Mouse (Mus musculus) liver, postnatal 0 days (tissue): ENCODE measurements around the gene Abhd4. TPM values are rescaled to one million over a fixed set of nuclear protein-coding genes. Genes with fewer than 3 reads are reported as not detected.

ENCODE experiments used
- ATAC-seq: fragments of 200-750 bp; cut with Nextera tagmentation; 2 replicates; pipeline ENCODE4 v1.8.0; 2017; ENCODE audit warnings: mild to moderate bottlenecking, moderate library complexity
- DNase-seq: peaks from one replicate; pipeline ENCODE4 v3.0.0-alpha.2; 2016
- H3K27ac ChIP-seq: fragments of 300-500 bp; sonication (generic); 2 replicates; pipeline ENCODE4 v1.5.1; 2014; ENCODE audit warnings: antibody characterized with exemption, moderate library complexity, mild to moderate bottlenecking, low read depth
- H3K27me3 ChIP-seq: fragments of 300-500 bp; sonication (generic); 2 replicates; pipeline ENCODE4 v1.6.1; 2014; ENCODE audit warnings: low read length, control low read depth, mixed read lengths; ENCODE audit not compliant: insufficient read depth
- H3K36me3 ChIP-seq: fragments of 300-500 bp; sonication (generic); replicated peaks from 2 replicates; pipeline ENCODE4 v1.6.1; 2014; ENCODE audit warnings: mild to moderate bottlenecking, control low read depth, low read length, moderate library complexity, mixed read lengths; ENCODE audit not compliant: insufficient read depth
- H3K4me1 ChIP-seq: fragments of 300-500 bp; sonication (generic); 2 replicates; pipeline ENCODE4 v1.6.1; 2014; ENCODE audit warnings: antibody characterized with exemption, mild to moderate bottlenecking, control low read depth; ENCODE audit not compliant: insufficient read depth
- H3K4me2 ChIP-seq: fragments of 300-500 bp; sonication (generic); 2 replicates; pipeline ENCODE4 v1.6.1; 2014; ENCODE audit warnings: low read depth, mild to moderate bottlenecking, low read length, moderate library complexity, mixed read lengths
- H3K4me3 ChIP-seq: fragments of 300-500 bp; sonication (generic); 2 replicates; pipeline ENCODE4 v1.5.1; 2014; ENCODE audit warnings: low read depth, low read length
- H3K9ac ChIP-seq: fragments of 300-500 bp; sonication (generic); replicated peaks from 2 replicates; pipeline ENCODE4 v1.6.1; 2014; ENCODE audit warnings: mild to moderate bottlenecking, moderate library complexity
- H3K9me3 ChIP-seq: fragments of 300-500 bp; sonication (generic); 2 replicates; pipeline ENCODE4 v1.6.1; 2016; ENCODE audit warnings: mild to moderate bottlenecking, control low read depth, low read length, mixed read lengths
- CTCF ChIP-seq: sonication (generic); IDR thresholded peaks from 2 replicates; pipeline ENCODE4 v1.5.1; 2016; ENCODE audit warnings: antibody characterized with exemption, low read depth
- EP300 ChIP-seq: IDR thresholded peaks from 2 replicates; pipeline ENCODE4 v1.6.1; 2016; ENCODE audit warnings: antibody characterized with exemption, low read depth, mild to moderate bottlenecking
- WGBS: fragments of 180-500 bp; shearing (Covaris S2); extraction: QIAGEN DNeasy Blood & Tissue Kit; methylation state at CpG from one replicate; pipeline ENCODE4 v1.1.7; 2014; ENCODE audit not compliant: insufficient replicate concordance; 5-methylcytosine and 5-hydroxymethylcytosine counted together
- polyA plus RNA-seq: library from polyadenylated mRNA; unstranded; fragments of >200 nt; fragmentation: Nextera tagmentation; extraction: Ambion mirVana; gene quantifications from 2 replicates; pipeline ENCODE4 v1.2.1, GENCODE M21; 2015

The Abhd4 gene
- polyA plus RNA-seq, 1 experiment from 2014 or later, result 17.1 TPM

GRCm38 (mm10) chr14:54263099-54263498 lies 9.1 kb downstream of the Abhd4 start:
- ATAC-seq (no peak), DNase-seq (no peak)
- no peak overlapping the region for H3K27ac ChIP-seq
- no peaks in the 10 kb centered on the region for H3K27me3 ChIP-seq
- H3K4me2 ChIP-seq, result no peak overlapping the region
- H3K4me3 ChIP-seq, result no peak overlapping the region
- H3K4me1 ChIP-seq, result peaks cover 20% of the 10 kb centered on the region
- no peaks in the 10 kb centered on the region for H3K9me3 ChIP-seq
- WGBS, result 89% methylated on average over 6 of the region's 6 CpGs
- TF ChIP-seq CTCF (no peak), EP300 (no peak)
- H3K9ac ChIP-seq, result no peak overlapping the region
- peaks cover 25% of the 10 kb centered on the region; the same call in 1 of the 2 replicates for H3K36me3 ChIP-seq

- ATAC-seq, result no peak
- Histone ChIP-seq H3K9ac (no peak overlapping the region), H3K27me3 (no peaks in the 10 kb centered on the region), H3K9me3 (no peaks in the 10 kb centered on the region), H3K36me3 (peaks cover 32% of the 10 kb centered on the region; the same call in 1 of the 2 replicates), H3K4me2 (no peak overlapping the region), H3K27ac (no peak overlapping the region), H3K4me1 (peaks cover 12% of the 10 kb centered on the region; the same call in 1 of the 2 replicates), H3K4me3 (no peak overlapping the region)
- TF ChIP-seq EP300, result no peak
- TF ChIP-seq CTCF, result no peak
- 86% methylated on average over 7 of the region's 7 CpGs for WGBS
- no peak for DNase-seq
Measured at GRCm38 (mm10) chr14:54264231-54264630, 10.2 kb downstream of the Abhd4 start.

GRCm38 (mm10) chr14:54265093-54265492 lies 11.1 kb downstream of the Abhd4 start:
- TF ChIP-seq EP300 (no peak), CTCF (no peak)
- no peak for ATAC-seq
- Histone ChIP-seq H3K27ac (no peak overlapping the region), H3K9ac (no peak overlapping the region), H3K4me3 (no peak overlapping the region), H3K4me2 (no peak overlapping the region), H3K27me3 (no peaks in the 10 kb centered on the region), H3K36me3 (peaks cover 32% of the 10 kb centered on the region; the same call in 1 of the 2 replicates), H3K4me1 (peaks cover 7% of the 10 kb centered on the region; the same call in 1 of the 2 replicates), H3K9me3 (no peaks in the 10 kb centered on the region)
- DNase-seq, result no peak
- WGBS, result 76% methylated on average over 10 of the region's 10 CpGs

GRCm38 (mm10) chr14:54265951-54266350 lies 12.0 kb downstream of the Abhd4 start:
- Histone ChIP-seq H3K9me3 (no peaks in the 10 kb centered on the region), H3K36me3 (peaks cover 32% of the 10 kb centered on the region; the same call in 1 of the 2 replicates), H3K4me1 (no peaks in the 10 kb centered on the region), H3K4me2 (no peak overlapping the region), H3K27ac (no peak overlapping the region), H3K4me3 (no peak overlapping the region), H3K9ac (no peak overlapping the region), H3K27me3 (no peaks in the 10 kb centered on the region)
- DNase-seq, result no peak
- 77% methylated on average over 6 of the region's 6 CpGs for WGBS
- ATAC-seq, result no peak
- no peak for TF ChIP-seq EP300
- TF ChIP-seq CTCF, result no peak

GRCm38 (mm10) chr14:54267966-54268365 lies 14.0 kb downstream of the Abhd4 start:
- H3K36me3 ChIP-seq, result peaks cover 27% of the 10 kb centered on the region; the same call in 1 of the 2 replicates
- DNase-seq (no peak), ATAC-seq (no peak)
- H3K9me3 ChIP-seq, result no peaks in the 10 kb centered on the region
- no peaks in the 10 kb centered on the region for H3K4me1 ChIP-seq
- WGBS, result 85% methylated on average over 10 of the region's 10 CpGs
- no peak overlapping the region for H3K4me2 ChIP-seq
- no peak overlapping the region for H3K9ac ChIP-seq
- TF ChIP-seq CTCF (no peak), EP300 (no peak)
- no peak overlapping the region for H3K27ac ChIP-seq
- no peaks in the 10 kb centered on the region for H3K27me3 ChIP-seq
- no peak overlapping the region for H3K4me3 ChIP-seq

GRCm38 (mm10) chr14:54269566-54269965 lies 15.6 kb downstream of the Abhd4 start:
- no peaks in the 10 kb centered on the region for H3K27me3 ChIP-seq
- H3K4me1 ChIP-seq, result no peaks in the 10 kb centered on the region
- H3K4me2 ChIP-seq, result no peak overlapping the region

More at GRCm38 (mm10) chr14:54269566-54269965, 15.6 kb downstream of the Abhd4 start:
- Histone ChIP-seq H3K9me3 (no peaks in the 10 kb centered on the region), H3K9ac (no peak overlapping the region), H3K4me3 (no peak overlapping the region), H3K27ac (no peak overlapping the region), H3K36me3 (peaks cover 17% of the 10 kb centered on the region; the same call in 1 of the 2 replicates)
- WGBS, result 83% methylated on average over 3 of the region's 3 CpGs
- TF ChIP-seq EP300 (no peak), CTCF (no peak)
- DNase-seq (no peak), ATAC-seq (no peak)
